Mouse (Mus musculus) B cell, adult 62 days (primary cell): ENCODE data around the gene Arhgef39. TPM values are rescaled to one million over a fixed set of nuclear protein-coding genes. Genes with fewer than 3 reads are reported as not detected.

Experiments
- total RNA-seq: library from RNA; stranded (reverse); gene quantifications from 4 replicates; pipeline ENCODE4 v1.2.4, GENCODE M21; 2023

Arhgef39 gene
- total RNA-seq, result 1.1 to 2.6 TPM (median 2.4 TPM) in 4 replicates

GRCm38 (mm10) chr4:43499407-43500333 lies at the start of gene Arhgef39:
TSS of gene Arhgef39 (minus strand) at chr4:43499695.

GRCm38 (mm10) chr4:43506536-43507185 lies 7.2 kb upstream of the Arhgef39 start, which contains the start of gene Car9:
TSS of gene Car9 (plus strand) at chr4:43506966.

GRCm38 (mm10) chr4:43492821-43493185 lies 6.7 kb downstream of the Arhgef39 start, which contains the start of gene Ccdc107:
TSS of gene Ccdc107 (plus strand) at chr4:43492900.

GRCm38 (mm10) chr4:43483535-43484091 lies 15.9 kb downstream of the Arhgef39 start, which contains the start of gene Sit1:
TSS of gene Sit1 (minus strand) at chr4:43483734.

GRCm38 (mm10) chr4:43454041-43454836 lies 45.3 kb downstream of the Arhgef39 start, which contains the start of gene Cd72:
TSS of gene Cd72 (minus strand) at chr4:43454628.

Other genes with a start within 250 kb of the Arhgef39 start
- gene Atp8b5, start 232.5 kb downstream of the Arhgef39 start, total RNA-seq, result not detected in 4 replicates
- 0.17 TPM in 1 of 4 replicates, not detected in the others for gene Rusc2, start 117.7 kb downstream of the Arhgef39 start, total RNA-seq
- gene Fam166b, start 70.6 kb downstream of the Arhgef39 start, total RNA-seq, result not detected in 4 replicates
- gene Tesk1, start 57.8 kb downstream of the Arhgef39 start, total RNA-seq, result 55.0 to 57.8 TPM (median 57.0 TPM) in 4 replicates
- 440 to 532 TPM (median 462 TPM) in 4 replicates for gene Cd72, start 45.1 kb downstream of the Arhgef39 start, total RNA-seq
- 12.9 to 13.7 TPM (median 13.3 TPM) in 4 replicates for gene Sit1, start 16.0 kb downstream of the Arhgef39 start, total RNA-seq
- 27.3 to 29.7 TPM (median 29.2 TPM) in 4 replicates for gene Ccdc107, start 6.8 kb downstream of the Arhgef39 start, total RNA-seq
- 0.49 to 1.2 TPM in 2 of 4 replicates, not detected in the others for gene Car9, start 7.3 kb upstream of the Arhgef39 start, total RNA-seq
- 0.46 to 1.6 TPM (median 0.74 TPM) in 4 replicates for gene Tpm2, start 24.1 kb upstream of the Arhgef39 start, total RNA-seq
- gene Creb3, start 62.6 kb upstream of the Arhgef39 start, total RNA-seq, result 71.8 to 80.6 TPM (median 76.8 TPM) in 4 replicates
- gene Tln1, start 63.0 kb upstream of the Arhgef39 start, total RNA-seq, result 269 to 292 TPM (median 275 TPM) in 4 replicates
- gene Rgp1, start 79.0 kb upstream of the Arhgef39 start, total RNA-seq, result 39.9 to 55.5 TPM (median 43.6 TPM) in 4 replicates
- 41.8 to 54.9 TPM (median 45.2 TPM) in 4 replicates for gene Gba2, start 79.2 kb upstream of the Arhgef39 start, total RNA-seq
- gene Msmp, start 84.8 kb upstream of the Arhgef39 start, total RNA-seq, result not detected in 4 replicates
- 0.16 to 0.40 TPM (median 0.39 TPM) in 3 of 4 replicates, not detected in the other for gene Npr2, start 132.2 kb upstream of the Arhgef39 start, total RNA-seq
- gene Spag8, start 153.9 kb upstream of the Arhgef39 start, total RNA-seq, result 1.4 TPM in 1 of 4 replicates, not detected in the others
- 16.0 to 24.2 TPM (median 20.8 TPM) in 4 replicates for gene Hint2, start 156.8 kb upstream of the Arhgef39 start, total RNA-seq
- gene Tmem8b, start 169.3 kb upstream of the Arhgef39 start, total RNA-seq, result 2.4 to 6.0 TPM (median 4.9 TPM) in 4 replicates
- not detected in 4 replicates for gene Fam221b, start 169.4 kb upstream of the Arhgef39 start, total RNA-seq
- not detected in 4 replicates for gene Olfr70, start 201.1 kb upstream of the Arhgef39 start, total RNA-seq
- gene Olfr71, start 210.6 kb upstream of the Arhgef39 start, total RNA-seq, result not detected in 4 replicates
- not detected in 4 replicates for gene Hrct1, start 227.5 kb upstream of the Arhgef39 start, total RNA-seq
- not detected in 4 replicates for gene Spaar, start 230.3 kb upstream of the Arhgef39 start, total RNA-seq